Comparison of ENCODE assay signal across 15 mouse cellular contexts in genomic region chr12:40198427-40198826, GRCm38 (mm10). TPM values are rescaled to one million over a fixed set of nuclear protein-coding genes. Genes with fewer than 3 reads are reported as not detected.
DNase-seq lines count a peak whose midpoint lies in the region; ATAC-seq lines count a peak whose summit lies in the region.
"Had no signal": no experiment of that assay in that cellular context is flagged by ENCODE, and none has a peak within 500 bp of the region (broad histone marks: within the 10 kb centered on the region; RNA-seq: fewer than 3 reads in every experiment).

No protein-coding gene starts in this region.

- WGBS in heart, embryonic 14.5 days = 16% methylated on average over 9 of the region's 9 CpGs

- H3K4me3 ChIP-seq in brown adipose tissue, adult 24 weeks (ENCODE audit: insufficient read depth, low read depth, low read length) = 0 out of 2 replicates have a peak overlapping the region, but pooled peaks have one; percentile 3
- peak overlapping the region; percentile 42 to 53 for H3K4me3 ChIP-seq in heart, embryonic 14.5 days (ENCODE audit: control insufficient read depth in 1 of 2, insufficient read depth in 1 of 2, low read depth in 1 of 2, low read length in 2 of 2)
- H3K4me3 ChIP-seq: stomach, embryonic 15.5 days had no signal

- H3K4me1 ChIP-seq in brown adipose tissue, adult 24 weeks (ENCODE audit: control insufficient read depth, insufficient read depth, insufficient read length, low read length) = no peaks in the 10 kb centered on the region
- H3K4me1 ChIP-seq in heart, embryonic 14.5 days (ENCODE audit: control insufficient read depth in 2 of 2, insufficient read depth in 2 of 2, low read length in 2 of 2) = 0 out of 4 replicates have a peak, but pooled peaks cover 0 to 4% of the 10 kb centered on the region in 2 experiments
- H3K4me1 ChIP-seq: stomach, embryonic 15.5 days had no signal

- DNase-seq in skeletal muscle tissue, adult 2 months (ENCODE audit: low read depth, low spot score) = peak; percentile 81
- no peak for DNase-seq in yolk sac, embryonic 10.5 days (ENCODE audit: low spot score)
- DNase-seq in kidney, postnatal 36 days = no peak
- DNase-seq in frontal cortex, postnatal 25 days (ENCODE audit: low spot score in 2 of 2) = no peak
- DNase-seq in testis, postnatal 14 days (ENCODE audit: low spot score) = no peak
- DNase-seq: adrenal gland, postnatal 25 days; cerebellum, adult 8-10 months; left cerebral cortex, postnatal 4 days; lung, embryonic 14.5 days had no signal

- H3K9ac ChIP-seq in heart, embryonic 14.5 days (ENCODE audit: low read length) = peak overlapping the region; percentile 81
- H3K9ac ChIP-seq: lung, embryonic 14.5 days; stomach, embryonic 15.5 days had no signal

- H3K4me2 ChIP-seq in heart, embryonic 14.5 days (ENCODE audit: low read length) = peak overlapping the region; percentile 62
- H3K4me2 ChIP-seq: lung, embryonic 14.5 days; stomach, embryonic 15.5 days had no signal

- no peaks in the 10 kb centered on the region for H3K9me3 ChIP-seq in heart, embryonic 14.5 days (ENCODE audit: control insufficient read depth, low read length)
- H3K9me3 ChIP-seq: stomach, embryonic 15.5 days had no signal

- peak; percentile 53 for ATAC-seq in CD4-positive, CD25-positive, alpha-beta regulatory T cell, adult 4 months
- peak; percentile 52 for ATAC-seq in heart, embryonic 14.5 days (ENCODE audit: insufficient number of reproducible peaks, insufficient read depth, low FRiP score, low read depth)
- ATAC-seq: intestine, embryonic 16.5 days; midbrain, embryonic 16.5 days had no signal

- peaks cover 28% of the 10 kb centered on the region for H3K36me3 ChIP-seq in heart, embryonic 14.5 days (ENCODE audit: control insufficient read depth, insufficient read depth, low read length)

- H3K27me3 ChIP-seq in heart, embryonic 14.5 days (ENCODE audit: control insufficient read depth, insufficient read depth, low read length) = no peaks in the 10 kb centered on the region
- H3K27me3 ChIP-seq: stomach, embryonic 15.5 days had no signal

- H3K27ac ChIP-seq in brown adipose tissue, adult 24 weeks (replicated peaks; ENCODE audit: low read depth, low read length) = 0 out of 2 replicates have a peak overlapping the region, but pooled peaks have one; percentile 8
- peak overlapping the region; percentile 94 to 98 for H3K27ac ChIP-seq in heart, embryonic 14.5 days (replicated peaks in 1 of 2; ENCODE audit: control insufficient read depth in 1 of 2, insufficient read depth in 1 of 2, low read depth in 2 of 2, low read length in 2 of 2)
- H3K27ac ChIP-seq: stomach, embryonic 15.5 days had no signal

RNA-seq across cellular contexts. Expression of gene Lsmem1, which starts 0.9 kb away (rescaled TPM):
- polyA plus RNA-seq in CD4-positive, CD25-positive, alpha-beta regulatory T cell, adult 4 months (2017; shearing (Covaris generic)) = not detected
- 1.0 TPM in 1 of 2 replicates, not detected in the other for polyA plus RNA-seq in brown adipose tissue, adult 24 weeks (2012; ENCODE audit: insufficient read depth, insufficient read length, missing spikeins)
- 39.3 and 41.1 TPM in 2 replicates for polyA plus RNA-seq in heart, embryonic 14.5 days (2014; fragmentation: Nextera tagmentation; extraction: Ambion mirVana)
- polyA plus RNA-seq: intestine, embryonic 16.5 days; lung, embryonic 14.5 days; midbrain, embryonic 16.5 days had no signal

RNA-seq across cellular contexts. Expression of gene Ifrd1, which starts 49.9 kb away (rescaled TPM):
- 10 to 100 TPM; 46.7 to 49.4 TPM for polyA plus RNA-seq in CD4-positive, CD25-positive, alpha-beta regulatory T cell, adult 4 months (2017; shearing (Covaris generic))
- polyA plus RNA-seq in brown adipose tissue, adult 24 weeks (2012; ENCODE audit: insufficient read depth, insufficient read length, missing spikeins) = 101 and 246 TPM in 2 replicates
- 93.7 and 95.7 TPM in 2 replicates for polyA plus RNA-seq in heart, embryonic 14.5 days (2014; fragmentation: Nextera tagmentation; extraction: Ambion mirVana)

Comparison
In these comparisons a context has a peak if more than half of its experiments do, and no peak if none do; other contexts are left out.
1. RNA of gene Lsmem1, which starts 0.9 kb away (polyA plus RNA-seq): 39.3 to 41.1 TPM in heart, embryonic 14.5 days; 1.0 TPM in brown adipose tissue, adult 24 weeks and not detected in CD4-positive, CD25-positive, alpha-beta regulatory T cell, adult 4 months; every median in the first group is over 10 times any median in the second.